Comparison of ENCODE assay signal across 11 mouse cellular contexts in genomic region chr1:74892351-74893133, GRCm38 (mm10). TPM values are rescaled to one million over a fixed set of nuclear protein-coding genes. Genes with fewer than 3 reads are reported as not detected.
DNase-seq lines count a peak whose midpoint lies in the region; ATAC-seq lines count a peak whose summit lies in the region.
"Had no signal": no experiment of that assay in that cellular context is flagged by ENCODE, and none has a peak within 500 bp of the region (broad histone marks: within the 10 kb centered on the region; RNA-seq: fewer than 3 reads in every experiment).

No protein-coding gene starts in this region.

- no peak overlapping the region for H3K27ac ChIP-seq in embryonic facial prominence, embryonic 10.5 days (replicated peaks)
- H3K27ac ChIP-seq in hindbrain, embryonic 15.5 days (replicated peaks): no peak overlapping the region
- H3K27ac ChIP-seq in midbrain, embryonic 16.5 days (ENCODE audit: low read length): no peak overlapping the region
- H3K27ac ChIP-seq: embryonic facial prominence, embryonic 15.5 days had no signal

- 2% methylated on average over 39 of the region's 39 CpGs for WGBS in embryonic facial prominence, embryonic 10.5 days
- WGBS in hindbrain, embryonic 15.5 days: 1% methylated on average over 39 of the region's 39 CpGs
- under 1% methylated on average over 39 of the region's 39 CpGs for WGBS in midbrain, embryonic 16.5 days

- peak overlapping the region; percentile 23; the same call in 1 of the 2 replicates for H3K4me3 ChIP-seq in embryonic facial prominence, embryonic 10.5 days
- H3K4me3 ChIP-seq in hindbrain, embryonic 15.5 days: peak overlapping the region; percentile 31
- H3K4me3 ChIP-seq in midbrain, embryonic 16.5 days (ENCODE audit: low read depth, low read length): peak overlapping the region; percentile 27
- H3K4me3 ChIP-seq: embryonic facial prominence, embryonic 15.5 days had no signal

- H3K4me1 ChIP-seq in embryonic facial prominence, embryonic 10.5 days: peaks cover 15% of the 10 kb centered on the region
- H3K4me1 ChIP-seq in hindbrain, embryonic 15.5 days (replicated peaks): peaks cover 19% of the 10 kb centered on the region
- peaks cover 16% of the 10 kb centered on the region for H3K4me1 ChIP-seq in midbrain, embryonic 16.5 days (ENCODE audit: control insufficient read depth, insufficient read depth, low read length)

- H3K36me3 ChIP-seq in embryonic facial prominence, embryonic 10.5 days (replicated peaks): no peaks in the 10 kb centered on the region
- no peaks in the 10 kb centered on the region for H3K36me3 ChIP-seq in hindbrain, embryonic 15.5 days
- no peaks in the 10 kb centered on the region for H3K36me3 ChIP-seq in midbrain, embryonic 16.5 days (ENCODE audit: control insufficient read depth, insufficient read depth, low read length)
- H3K36me3 ChIP-seq: embryonic facial prominence, embryonic 15.5 days had no signal

- peak; percentile 9 for DNase-seq in embryo, embryonic 9.5 days (ENCODE audit: extremely low spot score)
- no peak for DNase-seq in embryo, embryonic 10.5 days (ENCODE audit: low spot score)
- peak; percentile 34 for DNase-seq in embryonic facial prominence, embryonic 10.5 days (ENCODE audit: low spot score)
- DNase-seq in right cerebral cortex, postnatal 36 days (ENCODE audit: low spot score in 2 of 2): no peak
- no peak for DNase-seq in cerebellum, postnatal 4 days (ENCODE audit: low spot score in 2 of 2)
- DNase-seq in yolk sac, embryonic 10.5 days (ENCODE audit: low spot score): no peak
- DNase-seq: gastrocnemius, postnatal 36 days had no signal

- H3K9ac ChIP-seq in hindbrain, embryonic 15.5 days: peak overlapping the region; percentile 21
- H3K9ac ChIP-seq in midbrain, embryonic 16.5 days (ENCODE audit: low read depth, low read length): peak overlapping the region; percentile 34; the same call in 1 of the 2 replicates
- H3K9ac ChIP-seq: embryonic facial prominence, embryonic 15.5 days had no signal

- peak overlapping the region; percentile 55 for H3K4me2 ChIP-seq in hindbrain, embryonic 15.5 days
- H3K4me2 ChIP-seq in midbrain, embryonic 16.5 days (ENCODE audit: low read length): peak overlapping the region; percentile 55
- H3K4me2 ChIP-seq: embryonic facial prominence, embryonic 15.5 days had no signal

- peak; percentile 25; the same call in 1 of the 2 replicates for ATAC-seq in hindbrain, embryonic 15.5 days (ENCODE audit: low FRiP score, low read depth)
- peak; percentile 22; the same call in 1 of the 2 replicates for ATAC-seq in midbrain, embryonic 16.5 days

- H3K27me3 ChIP-seq in embryonic facial prominence, embryonic 10.5 days (replicated peaks; ENCODE audit: low read depth, poor library complexity, severe bottlenecking): peaks cover 100% of the 10 kb centered on the region
- H3K27me3 ChIP-seq in hindbrain, embryonic 15.5 days: peaks cover 90% of the 10 kb centered on the region
- peaks cover 71% of the 10 kb centered on the region for H3K27me3 ChIP-seq in midbrain, embryonic 16.5 days (ENCODE audit: control insufficient read depth, insufficient read depth, low read depth, low read length)

- H3K9me3 ChIP-seq in embryonic facial prominence, embryonic 10.5 days: no peaks in the 10 kb centered on the region
- no peaks in the 10 kb centered on the region for H3K9me3 ChIP-seq in hindbrain, embryonic 15.5 days
- no peaks in the 10 kb centered on the region for H3K9me3 ChIP-seq in midbrain, embryonic 16.5 days (replicated peaks; ENCODE audit: control insufficient read depth, low read length, poor library complexity, severe bottlenecking)
- H3K9me3 ChIP-seq: embryonic facial prominence, embryonic 15.5 days had no signal

RNA-seq across cellular contexts. Expression of gene Cryba2, which starts 0.4 kb away (rescaled TPM):
- not detected in 2 replicates for polyA plus RNA-seq in embryonic facial prominence, embryonic 10.5 days (2016; fragmentation: Nextera tagmentation; extraction: Ambion mirVana)
- 1.8 and 2.9 TPM in 2 replicates for polyA plus RNA-seq in hindbrain, embryonic 15.5 days (2015; fragmentation: Nextera tagmentation; extraction: Ambion mirVana)
- polyA plus RNA-seq in midbrain, embryonic 16.5 days (2015; fragmentation: Nextera tagmentation; extraction: Ambion mirVana): 0.45 and 0.51 TPM in 2 replicates
- polyA plus RNA-seq: kidney, embryonic 16.5 days had no signal

RNA-seq across cellular contexts. Expression of gene Fev, which starts 7.3 kb away (rescaled TPM):
- polyA plus RNA-seq in embryonic facial prominence, embryonic 10.5 days (2016; fragmentation: Nextera tagmentation; extraction: Ambion mirVana): not detected in 2 replicates
- 3.5 and 5.0 TPM in 2 replicates for polyA plus RNA-seq in hindbrain, embryonic 15.5 days (2015; fragmentation: Nextera tagmentation; extraction: Ambion mirVana)
- 1.6 and 2.9 TPM in 2 replicates for polyA plus RNA-seq in midbrain, embryonic 16.5 days (2015; fragmentation: Nextera tagmentation; extraction: Ambion mirVana)

RNA-seq across cellular contexts. Expression of gene Cdk5r2, which starts 37.8 kb away (rescaled TPM):
- 0.21 and 0.39 TPM in 2 replicates for polyA plus RNA-seq in embryonic facial prominence, embryonic 10.5 days (2016; fragmentation: Nextera tagmentation; extraction: Ambion mirVana)
- 11.1 and 12.4 TPM in 2 replicates for polyA plus RNA-seq in hindbrain, embryonic 15.5 days (2015; fragmentation: Nextera tagmentation; extraction: Ambion mirVana)
- polyA plus RNA-seq in midbrain, embryonic 16.5 days (2015; fragmentation: Nextera tagmentation; extraction: Ambion mirVana): 8.1 and 9.7 TPM in 2 replicates
- polyA plus RNA-seq: kidney, embryonic 16.5 days had no signal

RNA-seq across cellular contexts. Expression of gene Cfap65, which starts 42.9 kb away (rescaled TPM):
- polyA plus RNA-seq in embryonic facial prominence, embryonic 10.5 days (2016; fragmentation: Nextera tagmentation; extraction: Ambion mirVana): 0.08 TPM in 1 of 2 replicates, not detected in the other
- polyA plus RNA-seq in hindbrain, embryonic 15.5 days (2015; fragmentation: Nextera tagmentation; extraction: Ambion mirVana): 0.83 and 1.2 TPM in 2 replicates
- 1.3 and 1.4 TPM in 2 replicates for polyA plus RNA-seq in midbrain, embryonic 16.5 days (2015; fragmentation: Nextera tagmentation; extraction: Ambion mirVana)

RNA-seq across cellular contexts. Expression of gene Ihh, which starts 58.9 kb away (rescaled TPM):
- polyA plus RNA-seq in embryonic facial prominence, embryonic 10.5 days (2016; fragmentation: Nextera tagmentation; extraction: Ambion mirVana): 0.11 TPM in 1 of 2 replicates, not detected in the other
- 0.16 and 0.26 TPM in 2 replicates for polyA plus RNA-seq in hindbrain, embryonic 15.5 days (2015; fragmentation: Nextera tagmentation; extraction: Ambion mirVana)
- polyA plus RNA-seq in midbrain, embryonic 16.5 days (2015; fragmentation: Nextera tagmentation; extraction: Ambion mirVana): 0.16 and 0.32 TPM in 2 replicates

Comparison
In these comparisons a context has a peak if more than half of its experiments do, and no peak if none do; other contexts are left out.
1. DNase-seq: peak in embryo, embryonic 9.5 days (single experiment) and embryonic facial prominence, embryonic 10.5 days (single experiment); none in embryo, embryonic 10.5 days (single experiment), right cerebral cortex, postnatal 36 days (0 of 2), cerebellum, postnatal 4 days (0 of 2) and yolk sac, embryonic 10.5 days (single experiment).
2. Peak in every context shown above with its lines, with median percentiles within 50 percentile points of each other: H3K4me3 ChIP-seq.